Mouse (Mus musculus): ENCODE results near the gene Pparg. TPM values are rescaled to one million over a fixed set of nuclear protein-coding genes. Genes with fewer than 3 reads are reported as not detected.

The Pparg gene
- total RNA-seq, 2 experiments from 2014 or later: 2.7 to 6.5 TPM

DNA sequence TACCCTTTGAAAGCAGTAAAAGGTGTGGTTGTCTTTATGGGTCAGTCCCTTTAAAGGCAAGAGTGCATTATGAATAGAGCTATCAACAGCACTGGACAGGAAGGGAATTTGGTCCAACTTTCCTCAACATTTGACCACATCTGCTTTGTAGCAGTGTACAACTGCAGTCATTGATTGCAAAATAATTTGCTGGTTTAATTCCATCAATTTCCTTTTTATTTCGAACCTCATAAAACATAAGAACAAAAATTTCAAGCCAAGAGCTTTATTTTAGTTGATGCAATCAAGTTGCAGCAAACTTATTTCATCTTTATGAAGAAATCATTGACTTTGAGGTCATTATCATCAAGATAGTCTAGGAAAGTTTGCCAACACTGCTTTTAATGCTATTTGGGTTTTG lies 91.8 kb downstream of the Pparg start:
- no peak for ATAC-seq (ENCODE audit: poor library complexity, severe bottlenecking)

DNA sequence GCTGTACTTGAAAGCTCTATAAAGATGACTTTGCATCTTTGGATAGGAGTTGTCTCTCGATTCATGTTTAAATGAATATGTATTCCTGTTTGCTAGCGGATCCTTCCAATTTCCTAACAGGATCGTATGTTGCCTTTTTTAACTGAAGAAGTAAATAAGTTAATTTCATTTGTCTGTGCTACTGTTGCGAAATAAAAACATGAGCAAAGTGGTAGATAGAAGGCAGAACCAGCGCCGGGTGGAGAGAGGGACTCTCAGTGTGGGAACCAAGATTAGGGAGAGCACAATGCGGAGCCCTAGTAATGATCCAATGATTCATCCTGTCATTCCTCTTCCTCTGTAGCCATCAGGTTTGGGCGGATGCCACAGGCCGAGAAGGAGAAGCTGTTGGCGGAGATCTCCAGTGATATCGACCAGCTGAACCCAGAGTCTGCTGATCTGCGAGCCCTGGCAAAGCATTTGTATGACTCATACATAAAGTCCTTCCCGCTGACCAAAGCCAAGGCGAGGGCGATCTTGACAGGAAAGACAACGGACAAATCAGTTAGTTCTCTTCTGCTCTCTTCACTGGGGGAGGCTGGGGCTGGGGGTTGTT lies 102.1 kb downstream of the Pparg start:
- no peak for ATAC-seq (ENCODE audit: poor library complexity, severe bottlenecking)

DNA sequence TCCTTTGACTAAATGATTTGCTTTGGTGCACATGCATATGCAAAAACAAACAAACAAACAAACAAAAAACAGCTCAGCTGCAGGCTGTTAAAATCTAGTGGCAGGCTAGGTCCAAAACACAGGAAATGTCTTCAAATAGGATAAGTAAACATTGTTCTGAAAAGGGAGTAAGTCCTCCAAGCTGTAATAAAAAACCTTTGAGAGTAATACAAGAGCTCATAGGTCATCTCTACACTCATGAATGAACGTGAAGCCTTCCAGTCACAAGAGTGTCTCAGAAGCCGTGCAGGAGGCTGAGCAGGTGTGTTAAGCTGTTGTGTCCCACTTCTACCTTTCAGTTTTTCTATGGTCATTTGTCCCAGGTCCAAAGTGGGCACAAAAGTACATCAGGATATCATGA lies 102.6 kb downstream of the Pparg start:
- no peak for ATAC-seq (ENCODE audit: poor library complexity, severe bottlenecking)

DNA sequence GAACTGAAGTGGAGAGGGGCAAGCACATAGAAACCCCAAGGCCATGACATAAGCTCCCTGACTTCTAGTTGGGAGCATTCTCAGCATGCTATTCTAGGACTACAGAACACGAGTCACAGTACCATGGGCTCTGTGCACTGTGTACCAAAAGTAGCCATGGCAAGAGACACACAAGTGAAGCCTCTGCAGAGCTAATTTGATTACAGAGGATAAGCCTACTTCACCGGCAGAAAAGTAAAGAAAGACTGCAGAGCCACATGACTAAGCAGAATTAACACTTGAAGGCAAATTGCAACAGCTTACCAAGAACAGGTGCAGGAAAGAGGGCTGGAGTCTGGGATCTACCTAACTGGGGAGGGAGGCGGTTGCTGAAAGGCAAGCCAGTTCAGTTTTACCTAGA lies 103.9 kb downstream of the Pparg start:
- ATAC-seq (ENCODE audit: poor library complexity, severe bottlenecking): no peak

DNA sequence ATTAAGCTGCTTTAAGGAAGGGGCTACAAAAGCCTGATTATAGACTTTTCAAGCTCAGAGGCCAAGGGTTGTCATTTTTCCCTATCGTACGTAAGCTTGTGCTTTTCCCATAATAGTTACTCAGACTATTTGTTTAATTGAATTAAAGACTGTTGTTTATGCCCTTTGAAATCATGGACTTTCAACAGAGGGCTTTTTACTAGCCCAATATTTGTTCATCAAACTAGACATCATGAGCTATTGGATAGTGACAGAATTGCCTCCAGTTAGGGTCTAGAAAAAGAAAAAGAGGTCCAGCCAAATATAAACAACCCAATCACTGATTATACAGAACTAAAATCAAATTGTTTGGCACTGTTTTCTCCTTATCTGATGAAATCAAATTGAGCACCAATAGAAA lies 104.7 kb downstream of the Pparg start:
- ATAC-seq (ENCODE audit: poor library complexity, severe bottlenecking): no peak

DNA sequence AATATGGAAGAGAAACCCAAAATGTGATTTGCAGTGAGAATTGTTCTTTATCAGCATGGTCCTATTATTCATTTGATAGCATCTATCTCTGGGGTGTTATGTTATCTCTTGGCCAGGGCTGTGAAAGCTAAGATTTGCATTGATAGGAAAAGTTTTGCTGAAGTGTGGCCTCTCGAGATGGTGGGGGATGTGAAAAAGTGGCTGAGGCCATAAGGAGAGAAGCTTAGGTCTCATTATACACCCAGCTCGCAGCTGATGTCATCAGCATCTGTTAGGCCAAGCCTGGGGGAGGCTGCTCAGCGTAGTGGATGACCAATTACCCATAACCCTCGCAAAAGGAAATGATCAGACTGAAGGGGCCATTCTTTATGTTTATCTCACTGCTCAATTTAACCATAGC lies 105.1 kb downstream of the Pparg start:
- ATAC-seq (ENCODE audit: poor library complexity, severe bottlenecking): no peak

DNA sequence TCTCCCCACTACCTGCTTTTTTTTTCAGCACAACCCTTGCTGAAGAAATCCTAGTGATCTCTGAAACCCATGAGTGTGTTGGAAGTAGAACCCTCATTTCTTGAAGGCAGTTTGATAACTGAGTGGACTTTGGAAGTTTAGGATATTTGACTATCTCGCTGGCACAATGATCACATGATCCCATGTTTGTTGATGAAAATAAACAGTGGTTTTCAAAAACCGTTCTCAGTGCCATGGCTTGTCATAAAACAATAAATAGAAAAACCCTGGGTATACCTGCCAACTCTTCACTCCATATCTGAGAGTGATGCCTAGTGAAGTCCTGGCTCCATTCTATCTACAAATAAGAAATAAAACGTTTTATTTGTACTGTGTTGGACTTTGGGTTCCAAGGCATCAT lies 105.8 kb downstream of the Pparg start:
- no peak for ATAC-seq (ENCODE audit: poor library complexity, severe bottlenecking)

DNA sequence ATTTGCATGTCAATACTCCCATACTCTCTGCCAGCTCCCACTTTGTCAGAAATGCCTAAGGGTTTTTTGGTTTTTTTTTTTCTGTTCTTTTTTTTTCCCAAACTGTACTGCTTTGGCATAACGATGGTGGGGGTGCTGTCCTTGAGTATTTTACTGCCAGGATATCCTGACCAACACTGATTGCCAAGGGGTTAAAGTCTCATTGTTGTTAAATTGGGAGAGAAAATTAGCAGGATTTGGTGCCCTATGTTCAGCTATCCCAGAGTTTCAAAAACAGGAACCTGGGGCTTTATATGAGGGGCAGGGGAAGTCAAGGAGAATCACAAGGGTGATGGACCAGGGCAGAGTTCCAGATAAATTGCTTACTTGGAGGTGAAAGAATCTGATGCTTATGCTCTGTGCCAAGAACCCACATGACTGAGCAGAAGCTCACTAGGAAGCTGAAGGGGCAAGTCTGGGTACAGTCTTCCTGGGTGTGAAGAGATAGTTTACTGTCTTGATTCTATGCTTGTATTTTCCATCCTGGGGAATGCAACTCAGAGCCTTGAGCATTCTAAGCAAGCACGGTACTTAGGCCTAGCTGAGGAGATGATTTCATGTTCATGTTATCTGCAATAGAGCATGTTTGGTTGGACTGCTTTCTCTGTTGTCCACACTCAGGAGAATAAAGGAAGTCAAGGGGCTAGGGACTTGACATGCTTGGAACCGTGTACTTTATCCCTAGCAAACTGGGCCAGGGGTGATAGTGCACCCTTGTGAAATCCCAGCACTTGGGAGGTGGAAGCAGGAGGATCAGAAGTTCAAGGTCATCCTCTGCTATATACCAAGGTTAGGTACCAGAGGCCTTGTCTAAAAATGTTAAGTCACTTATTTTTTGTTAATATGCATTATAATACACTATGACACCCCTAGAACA lies 109.2 kb downstream of the Pparg start:
- no peak for ATAC-seq (ENCODE audit: poor library complexity, severe bottlenecking)

DNA sequence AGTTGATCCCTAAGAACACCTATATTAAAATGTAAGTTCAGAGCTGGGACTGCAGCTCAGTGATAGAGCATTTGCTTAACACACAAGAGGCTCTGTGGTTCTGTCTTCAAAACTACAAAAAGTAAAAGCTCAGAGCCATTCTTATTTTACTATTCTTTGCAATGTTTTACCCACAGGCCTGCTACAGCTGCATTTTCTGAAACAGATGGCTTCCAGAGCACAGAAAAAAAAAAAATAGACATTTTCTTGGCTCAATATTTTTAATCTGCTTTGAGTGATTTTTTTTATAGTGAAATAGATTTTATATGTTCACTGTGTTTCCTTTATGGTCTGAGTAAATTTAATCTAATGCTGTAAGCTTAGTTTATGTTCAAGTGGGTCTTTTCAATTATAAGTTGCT lies 111.2 kb downstream of the Pparg start:
- ATAC-seq (ENCODE audit: poor library complexity, severe bottlenecking): no peak

DNA sequence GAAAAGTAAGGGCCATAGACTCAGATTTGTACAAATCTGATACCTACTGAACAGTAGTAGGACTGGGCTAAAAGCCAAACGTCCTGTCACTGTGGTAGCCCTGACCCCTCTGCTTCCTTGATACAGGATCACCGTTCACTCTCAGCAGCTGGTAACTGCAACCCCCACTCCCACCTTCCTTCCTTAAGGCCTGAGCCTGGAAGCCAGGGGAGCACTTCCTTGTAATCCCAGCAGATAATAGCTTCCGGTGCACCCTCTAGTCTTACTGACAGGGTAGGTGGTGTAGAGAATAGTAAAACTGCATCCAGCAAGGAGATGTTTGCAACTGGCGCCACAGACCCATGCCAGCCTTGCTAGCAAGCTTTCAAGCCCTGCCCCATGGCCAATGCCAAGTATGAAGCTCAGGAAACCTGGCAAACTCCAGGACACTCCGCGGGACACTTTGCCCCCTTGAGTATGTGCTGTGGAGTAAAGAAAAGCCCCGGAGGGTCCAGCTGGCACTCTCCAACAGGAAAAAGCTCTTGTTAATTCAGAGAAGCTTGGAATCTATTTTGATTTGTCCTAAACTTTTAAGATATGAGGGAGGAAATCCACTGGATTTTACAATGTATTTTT lies 116.4 kb downstream of the Pparg start:
- no peak for ATAC-seq (ENCODE audit: poor library complexity, severe bottlenecking)

DNA sequence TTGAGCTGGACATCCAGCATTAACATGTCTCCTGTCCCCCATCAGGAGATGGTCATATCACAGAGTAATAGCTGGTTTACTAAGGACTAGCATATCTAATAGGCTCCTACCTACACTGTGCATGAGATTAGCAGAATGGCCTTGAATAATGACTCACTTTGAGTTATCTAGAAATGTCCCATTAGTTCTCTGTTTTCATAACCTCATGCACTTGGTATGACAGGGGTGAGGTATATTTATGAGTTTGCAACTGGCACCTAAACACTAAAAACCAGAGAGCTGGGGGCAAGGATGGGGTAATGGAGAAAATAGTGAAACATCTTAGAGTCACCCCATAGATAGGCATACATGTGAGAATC lies 119.2 kb downstream of the Pparg start:
- 0 out of 2 replicates have a peak, but pooled peaks have one; percentile 5 for ATAC-seq (ENCODE audit: poor library complexity, severe bottlenecking)

DNA sequence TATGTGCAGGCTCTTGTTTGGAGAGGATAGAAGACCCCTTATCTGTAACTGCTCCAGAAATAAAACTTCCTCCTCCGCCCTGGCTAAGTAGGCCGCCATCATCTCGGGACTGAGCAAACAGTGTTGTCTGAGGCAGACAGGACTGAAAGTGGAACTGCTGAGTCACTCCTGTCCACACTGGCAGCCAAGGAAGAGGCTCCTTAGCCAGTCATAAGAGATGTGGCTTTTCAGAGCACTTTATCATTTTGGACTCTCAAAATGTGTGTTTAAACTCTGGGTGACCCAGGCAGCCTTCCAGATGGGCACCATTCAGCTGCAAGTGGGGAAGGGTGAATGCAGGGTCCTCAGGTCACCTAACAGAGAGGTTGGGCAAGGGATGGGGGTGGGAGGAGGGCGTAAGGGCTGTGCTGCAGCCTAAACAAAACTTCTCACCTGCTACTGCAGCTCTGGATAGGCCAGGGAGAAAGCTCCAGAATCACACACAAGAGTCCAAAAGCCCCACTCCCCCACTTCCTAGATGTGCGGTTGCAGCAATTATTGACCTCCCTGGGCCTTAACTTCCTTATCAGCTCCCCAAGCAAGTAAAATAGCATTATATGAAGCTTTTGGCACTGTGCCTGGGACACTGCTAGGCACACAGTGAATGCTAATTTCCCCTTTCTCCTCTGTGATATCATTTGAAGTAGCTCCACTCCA lies 119.7 kb downstream of the Pparg start:
- peak; percentile 89 for ATAC-seq (ENCODE audit: poor library complexity, severe bottlenecking)

DNA sequence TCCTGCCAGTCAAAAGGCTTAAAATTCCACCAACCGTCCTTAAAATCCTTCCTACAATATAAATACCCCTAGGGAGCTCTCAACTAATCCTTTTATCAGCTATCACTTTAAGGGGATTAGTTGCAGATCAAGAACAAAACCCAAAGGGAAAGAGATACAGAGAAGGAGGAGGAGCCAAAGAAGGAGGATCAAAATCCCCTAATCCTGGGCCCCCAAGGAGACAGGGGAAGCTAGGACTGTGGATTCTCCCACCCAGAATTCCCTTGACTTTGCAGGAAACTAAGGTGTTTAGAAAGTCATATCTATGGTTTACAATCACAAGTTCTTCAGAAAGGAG lies 120.2 kb downstream of the Pparg start:
- no peak for ATAC-seq (ENCODE audit: poor library complexity, severe bottlenecking)

DNA sequence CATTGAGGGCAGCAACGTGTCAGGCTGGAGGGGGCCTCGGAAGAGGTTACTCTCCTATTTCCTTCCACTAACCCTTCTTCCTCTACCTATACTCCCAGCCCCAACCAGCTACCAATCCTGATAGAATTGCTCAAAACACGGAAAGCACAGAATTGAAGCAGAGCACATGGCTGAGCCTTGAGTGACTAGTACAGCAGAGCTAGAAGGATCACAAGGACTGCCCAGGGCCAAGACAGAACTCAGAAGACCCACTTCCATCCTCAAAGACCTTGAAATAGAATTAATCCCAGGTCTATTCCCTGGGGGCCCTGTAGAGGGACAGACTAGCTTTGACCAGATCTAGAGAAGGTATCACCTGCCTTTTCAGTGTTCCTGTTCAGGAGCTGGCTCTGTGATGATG lies 120.9 kb downstream of the Pparg start:
- ATAC-seq (ENCODE audit: poor library complexity, severe bottlenecking): no peak

DNA sequence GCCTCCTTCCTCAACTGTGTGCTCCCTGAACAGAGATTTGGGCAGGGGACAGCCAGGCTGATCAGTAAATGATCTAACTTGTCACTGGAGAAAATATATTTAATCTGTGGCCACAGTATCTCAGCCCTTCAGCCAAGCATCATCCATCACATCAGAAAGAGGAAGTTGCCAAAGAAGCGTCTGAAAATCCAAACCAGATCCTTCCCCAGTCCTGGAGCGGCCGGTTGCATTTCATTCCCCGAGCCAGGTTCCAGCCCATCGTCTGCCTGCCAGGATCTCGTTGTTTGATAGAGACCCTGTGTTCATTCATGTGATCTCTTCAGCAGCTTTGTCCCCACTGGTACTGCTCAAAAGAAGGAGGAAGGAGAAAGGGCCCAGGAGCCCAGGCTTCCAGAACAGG lies 124.9 kb downstream of the Pparg start:
- peak; percentile 60; the same call in 1 of the 2 replicates for ATAC-seq (ENCODE audit: poor library complexity, severe bottlenecking)

DNA sequence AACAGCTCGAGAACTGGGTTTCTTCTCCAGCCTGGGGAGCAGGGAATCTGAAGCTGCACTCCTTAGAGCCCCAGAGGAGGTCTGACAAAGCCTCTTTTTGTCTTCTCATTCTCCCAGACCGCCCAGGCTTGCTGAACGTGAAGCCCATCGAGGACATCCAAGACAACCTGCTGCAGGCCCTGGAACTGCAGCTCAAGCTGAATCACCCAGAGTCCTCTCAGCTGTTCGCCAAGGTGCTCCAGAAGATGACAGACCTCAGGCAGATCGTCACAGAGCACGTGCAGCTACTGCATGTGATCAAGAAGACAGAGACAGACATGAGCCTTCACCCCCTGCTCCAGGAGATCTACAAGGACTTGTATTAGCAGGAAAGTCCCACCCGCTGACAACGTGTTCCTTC lies 129.1 kb downstream of the Pparg start:
- no peak for ATAC-seq (ENCODE audit: poor library complexity, severe bottlenecking)

DNA sequence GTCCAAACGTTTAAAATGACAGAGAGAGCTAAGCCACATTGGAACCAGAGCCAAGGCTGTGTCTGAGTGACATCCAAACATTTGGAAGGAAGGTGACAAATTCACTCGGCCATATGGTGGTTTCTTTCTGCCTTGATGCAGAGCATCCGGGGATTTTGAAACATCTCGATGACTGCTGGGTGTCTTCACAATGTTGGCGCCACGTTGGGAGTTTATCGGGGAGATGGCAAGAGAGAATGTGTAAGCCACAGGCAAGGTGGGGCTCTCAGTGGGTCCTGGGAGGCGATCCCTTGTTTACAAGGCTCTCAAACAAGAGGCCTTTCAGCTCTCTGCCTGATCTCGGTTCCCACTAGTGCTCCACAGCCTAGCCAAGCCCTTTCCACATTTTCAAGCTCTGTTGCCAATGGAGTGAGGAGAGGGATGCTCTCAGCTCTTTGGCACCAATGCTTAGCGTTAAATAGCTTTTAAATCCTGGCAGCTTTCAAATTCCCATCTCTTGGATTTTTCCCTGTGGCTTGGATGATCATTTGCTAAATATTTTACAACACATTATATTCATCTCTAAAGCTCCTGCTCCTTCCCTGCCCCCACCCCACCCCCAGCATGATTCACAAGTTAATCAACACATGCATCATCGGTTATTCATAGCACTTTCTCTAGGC lies 132.3 kb downstream of the Pparg start:
- no peak for ATAC-seq (ENCODE audit: poor library complexity, severe bottlenecking)

DNA sequence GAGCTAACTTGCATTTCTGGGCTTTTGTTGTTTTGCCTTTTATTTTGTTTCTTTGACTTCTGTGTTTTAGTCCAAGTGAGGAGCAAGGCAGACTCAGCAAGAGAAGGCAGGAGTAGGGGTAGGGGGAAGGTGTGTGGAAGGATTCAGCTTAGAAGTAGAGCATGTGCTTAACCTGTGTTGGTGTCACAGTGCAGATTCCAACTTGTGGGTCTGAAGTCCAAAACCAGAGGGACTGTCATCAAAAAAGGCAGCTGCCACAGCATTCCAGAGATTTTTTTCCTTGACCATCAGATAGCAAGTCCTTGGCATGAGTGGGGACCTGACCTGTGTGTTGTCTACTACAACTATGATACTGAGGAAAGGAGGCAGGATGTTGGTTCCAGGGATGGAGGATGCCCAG lies 133.1 kb downstream of the Pparg start:
- ATAC-seq (ENCODE audit: poor library complexity, severe bottlenecking): no peak

DNA sequence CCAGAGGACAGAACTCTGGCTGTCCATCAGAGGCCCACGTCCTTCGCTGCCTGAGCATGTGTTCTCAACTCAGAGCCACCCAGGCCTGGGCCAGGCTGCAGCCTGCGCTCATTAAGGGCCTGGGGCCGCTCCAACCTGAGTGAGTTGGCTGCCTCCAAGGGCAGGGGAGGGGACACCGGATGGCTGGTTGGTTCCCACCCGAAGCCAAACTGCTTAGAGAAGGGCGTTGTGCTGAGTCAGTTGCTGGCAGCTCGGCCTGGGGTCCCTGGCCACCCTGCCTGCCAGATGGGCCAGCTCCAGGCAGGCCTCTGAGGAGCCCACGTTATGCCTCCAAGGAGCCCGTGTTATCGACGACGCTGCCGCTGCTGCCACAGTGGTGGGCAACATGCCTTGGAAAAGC lies 138.8 kb downstream of the Pparg start:
- ATAC-seq (ENCODE audit: poor library complexity, severe bottlenecking): no peak

DNA sequence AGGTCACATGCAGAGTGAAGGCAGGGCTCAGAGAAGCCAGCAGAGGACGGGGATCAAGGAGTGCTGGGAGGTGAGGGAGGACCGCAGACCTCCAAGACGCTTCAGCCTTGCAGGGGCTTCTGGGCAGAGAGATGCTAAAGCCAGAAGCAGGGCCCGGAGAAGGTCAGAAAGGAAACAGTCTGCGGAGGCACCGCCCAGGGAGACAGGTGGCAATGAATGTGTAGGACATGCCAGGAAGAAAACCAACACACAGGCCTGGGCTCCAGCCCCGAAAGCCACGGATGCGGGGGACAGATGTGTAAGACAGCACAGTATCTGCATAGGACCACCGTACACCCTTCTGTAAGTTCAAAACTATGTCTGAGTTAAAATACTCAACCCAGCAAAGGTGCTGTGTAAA lies 139.5 kb downstream of the Pparg start:
- no peak for ATAC-seq (ENCODE audit: poor library complexity, severe bottlenecking)

DNA sequence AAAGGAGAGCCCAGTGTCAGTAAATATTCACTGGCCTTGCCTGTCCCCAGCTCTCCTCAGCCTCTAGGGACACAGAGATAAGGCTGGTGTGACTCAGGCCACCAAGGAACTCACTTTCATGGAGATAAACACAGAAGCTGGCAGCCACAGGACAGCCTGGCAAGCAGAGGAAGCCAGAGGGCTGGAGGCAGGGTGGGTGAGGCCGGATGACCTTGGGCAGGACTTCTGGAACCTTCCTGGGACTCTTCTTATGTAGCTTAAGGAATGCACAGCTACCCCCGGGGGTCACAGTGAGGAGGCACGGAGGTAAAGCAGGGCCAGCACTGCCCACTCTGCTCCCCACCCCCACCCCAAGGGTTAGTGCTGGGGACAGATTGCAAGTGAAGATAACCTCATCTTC lies 140.4 kb downstream of the Pparg start:
- no peak for ATAC-seq (ENCODE audit: poor library complexity, severe bottlenecking)
